Mouse (Mus musculus): ENCODE data around the gene Igfbp7.
A peak's percentile ranks its signal among the peaks of the same experiment; 100 is the strongest.

The Igfbp7 gene

DNA sequence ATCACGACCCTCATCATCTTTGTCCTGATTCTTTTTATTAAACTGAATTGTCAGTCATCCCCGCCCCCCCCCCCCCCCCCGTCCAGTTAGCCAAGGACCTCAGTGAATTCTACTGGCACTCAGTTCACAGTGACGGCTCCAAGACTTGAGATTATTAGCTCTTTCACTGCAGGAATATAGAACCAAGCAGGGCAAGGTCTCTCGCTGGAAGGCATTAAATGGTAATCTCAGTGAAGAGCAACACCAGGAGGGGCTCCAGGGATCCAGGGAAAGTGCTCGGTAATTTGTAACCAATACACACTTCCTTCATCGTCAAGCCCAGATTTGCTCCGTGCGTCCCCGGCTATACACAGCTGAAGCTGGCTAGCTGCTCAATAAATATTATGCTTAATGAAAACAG, 2.9 kb downstream of the Igfbp7 start:
- no peak for DNase-seq

DNA sequence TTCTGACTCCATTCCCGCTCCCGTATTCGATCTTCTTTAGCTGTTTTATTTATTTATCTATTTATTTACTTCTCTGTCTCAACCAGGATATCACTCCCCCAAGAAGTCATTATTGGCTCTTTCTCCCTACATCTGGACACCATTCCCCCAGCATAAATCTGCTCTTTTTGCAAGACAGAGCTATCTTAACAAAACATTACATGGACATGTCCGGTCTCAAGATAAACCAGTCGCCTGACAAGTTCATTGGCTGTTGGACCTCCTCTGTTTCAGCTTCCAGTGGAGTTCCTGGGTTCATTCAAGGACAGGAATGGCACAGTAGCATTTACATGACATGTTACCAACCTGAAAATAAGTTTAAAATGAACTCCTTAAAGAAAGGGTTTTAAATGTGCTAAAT, 4.9 kb downstream of the Igfbp7 start:
- peak; percentile 26 for DNase-seq

DNA sequence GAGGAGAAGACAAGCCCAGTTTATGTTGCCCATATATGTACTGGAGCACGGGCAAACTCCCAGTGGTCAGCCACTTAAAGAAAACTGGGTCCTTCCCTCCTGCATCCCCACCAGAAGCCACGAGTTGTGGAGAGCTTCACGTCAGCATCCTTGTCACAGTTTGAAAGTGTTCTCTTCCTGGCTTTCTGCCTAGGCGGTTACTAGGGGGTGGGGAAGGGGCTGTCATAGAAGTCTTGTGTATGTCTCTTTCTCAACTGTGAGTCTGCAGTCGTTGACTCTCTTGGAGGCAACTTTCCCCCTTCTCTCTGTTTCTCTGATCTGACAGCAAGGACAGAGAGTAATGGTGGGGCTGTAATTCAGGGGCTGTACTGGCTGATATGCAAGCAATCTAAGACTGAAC, 5.7 kb downstream of the Igfbp7 start:
- DNase-seq: peak; percentile 47

DNA sequence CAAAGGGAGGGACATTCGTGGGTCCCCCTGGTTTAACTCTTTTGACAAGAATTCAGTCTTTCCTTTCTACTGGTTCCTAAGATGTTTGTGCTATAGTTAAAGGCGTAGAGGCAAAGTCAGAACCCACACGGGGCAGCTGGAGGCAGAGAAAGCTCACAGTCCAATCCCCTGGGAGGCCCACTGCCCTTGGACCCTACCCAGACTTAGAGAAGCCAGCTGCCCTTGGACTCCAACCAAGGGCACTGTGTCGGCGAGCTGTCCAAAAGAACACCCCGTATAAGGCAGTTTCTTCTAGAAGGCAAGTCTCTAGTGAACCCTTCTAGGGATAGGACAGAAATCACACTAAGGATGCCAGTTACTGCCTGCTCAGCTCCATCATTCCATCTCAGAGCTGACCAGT, 7.0 kb downstream of the Igfbp7 start:
- DNase-seq: peak; percentile 82

DNA sequence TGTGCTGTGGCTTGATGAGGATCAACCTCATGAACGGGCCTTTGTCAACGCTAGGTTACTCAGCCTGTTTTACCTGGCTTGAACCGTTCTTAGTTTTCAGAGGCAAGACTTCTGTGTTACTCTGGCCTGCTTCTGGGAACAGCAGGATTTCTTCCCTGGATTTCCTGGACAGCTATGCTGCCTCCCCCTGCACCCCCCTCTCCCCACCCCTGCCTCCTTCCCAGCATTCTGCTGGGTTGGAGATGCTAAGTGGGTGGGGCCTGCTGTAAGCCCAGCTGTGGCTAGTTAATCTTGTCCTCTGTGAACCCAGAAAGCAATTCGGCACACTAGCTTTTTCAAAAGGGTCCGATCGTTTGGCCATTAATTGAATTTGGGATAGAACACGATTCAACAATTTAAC, 7.7 kb downstream of the Igfbp7 start:
- peak; percentile 84 for DNase-seq

DNA sequence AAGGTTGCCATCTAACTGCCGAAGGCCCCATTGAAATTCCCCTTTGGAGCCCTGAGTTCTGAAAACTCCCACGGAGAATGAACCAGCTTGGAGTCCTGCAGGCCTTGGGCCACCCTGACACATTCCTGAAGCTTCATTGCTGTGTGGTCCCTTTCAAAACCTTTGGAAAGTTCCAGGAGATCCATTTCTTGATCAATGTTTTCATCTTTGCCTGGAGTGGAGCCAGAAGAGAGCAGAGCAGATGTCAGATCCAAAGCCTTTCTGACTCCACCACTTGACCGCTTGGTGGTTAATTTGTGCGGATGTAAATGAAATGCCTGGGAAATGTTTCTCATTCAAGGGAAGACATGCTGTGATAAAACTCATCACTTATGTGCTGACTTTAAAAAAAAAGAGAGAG, 8.8 kb downstream of the Igfbp7 start:
- peak; percentile 41 for DNase-seq

DNA sequence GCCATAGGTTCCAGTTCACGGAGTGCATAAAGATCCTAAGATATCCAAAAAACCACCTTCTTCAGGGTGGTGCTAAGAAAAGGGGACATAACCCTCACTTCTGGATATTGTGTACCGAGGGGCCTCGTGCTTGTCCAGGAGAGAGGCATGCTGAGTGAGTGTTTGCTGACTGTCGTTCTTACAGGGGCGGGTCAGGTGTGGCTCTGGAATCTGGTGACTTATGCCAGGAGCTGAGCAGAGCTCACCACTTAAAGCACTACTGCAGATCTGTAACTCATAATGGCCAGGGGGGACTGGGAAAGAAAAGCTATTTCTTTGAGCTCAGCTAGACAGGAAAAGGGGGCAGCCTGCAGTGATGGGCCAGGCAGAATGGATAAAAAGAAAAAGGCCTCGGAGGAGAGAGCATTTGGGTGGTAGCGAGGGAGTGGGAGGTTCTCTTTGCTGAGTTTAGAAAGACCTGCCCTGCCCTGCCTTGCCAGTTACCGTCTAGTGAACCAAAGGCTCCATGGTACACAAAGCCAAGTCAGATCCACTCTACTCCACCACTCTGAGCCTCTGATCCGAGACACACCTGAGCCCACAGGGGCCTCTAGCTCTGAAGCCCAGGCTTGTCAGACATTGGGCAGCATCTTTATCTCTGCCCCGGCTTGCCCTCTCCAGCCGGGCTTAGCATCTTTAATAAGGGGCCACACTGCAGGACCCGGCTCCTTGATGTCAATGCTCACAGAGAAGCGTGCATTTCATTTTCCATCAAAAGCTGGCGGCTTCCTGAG, 9.4 kb downstream of the Igfbp7 start:
- peak; percentile 47 for DNase-seq

DNA sequence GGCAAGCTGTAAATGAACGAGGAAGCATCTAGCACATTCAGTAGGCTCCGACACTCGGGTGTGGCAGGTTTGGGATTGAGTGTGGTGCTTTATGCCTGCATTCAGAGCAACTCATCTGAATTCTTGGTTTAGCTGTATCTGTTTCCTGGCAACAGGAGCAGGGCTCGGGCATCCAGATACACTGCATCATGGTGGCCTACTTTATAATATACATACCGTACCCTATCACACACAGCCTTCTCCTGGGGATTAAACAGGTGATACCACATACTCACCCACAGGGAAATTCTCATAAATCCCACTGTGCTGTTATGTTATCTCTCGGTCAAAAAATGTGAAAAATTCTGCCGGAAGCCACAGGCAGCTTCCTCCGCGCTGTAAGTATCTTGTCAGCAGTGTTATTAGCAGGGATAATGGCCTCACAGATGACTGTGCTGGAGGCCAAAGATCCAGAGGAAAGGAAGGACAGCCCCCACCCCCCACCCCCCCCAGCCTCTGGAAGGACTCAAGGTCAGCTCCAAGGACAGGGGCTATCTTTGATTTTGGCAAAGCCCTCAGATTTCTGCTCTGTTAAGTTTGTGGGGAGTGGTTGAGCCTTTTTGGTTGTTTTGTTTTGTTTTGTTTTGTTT, 13.7 kb downstream of the Igfbp7 start:
- DNase-seq: peak; percentile 46

DNA sequence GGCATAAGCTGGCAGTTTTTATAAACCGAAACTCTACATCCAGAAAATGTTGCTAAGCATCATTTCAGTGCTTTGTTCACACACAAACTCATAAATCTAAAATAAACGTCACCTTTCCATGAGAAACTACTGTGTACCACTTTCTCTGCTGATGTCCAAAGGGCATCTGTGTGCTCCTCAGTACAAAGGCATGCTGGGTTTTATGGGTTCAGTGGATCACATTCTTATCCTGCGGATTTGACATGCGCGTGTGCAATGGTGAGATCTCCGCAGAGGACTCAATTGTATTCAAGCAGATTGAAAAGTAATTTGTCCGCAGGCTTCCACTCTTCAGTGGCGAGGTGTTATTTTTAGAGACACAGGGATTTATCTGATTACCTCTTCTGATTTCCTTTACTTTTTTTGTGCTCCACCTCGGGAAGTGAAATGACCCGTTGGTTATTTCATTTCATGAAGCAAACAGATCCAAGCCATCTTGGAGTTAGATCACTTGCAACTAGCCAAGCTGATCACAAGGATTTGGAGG, 14.7 kb downstream of the Igfbp7 start:
- DNase-seq: no peak

DNA sequence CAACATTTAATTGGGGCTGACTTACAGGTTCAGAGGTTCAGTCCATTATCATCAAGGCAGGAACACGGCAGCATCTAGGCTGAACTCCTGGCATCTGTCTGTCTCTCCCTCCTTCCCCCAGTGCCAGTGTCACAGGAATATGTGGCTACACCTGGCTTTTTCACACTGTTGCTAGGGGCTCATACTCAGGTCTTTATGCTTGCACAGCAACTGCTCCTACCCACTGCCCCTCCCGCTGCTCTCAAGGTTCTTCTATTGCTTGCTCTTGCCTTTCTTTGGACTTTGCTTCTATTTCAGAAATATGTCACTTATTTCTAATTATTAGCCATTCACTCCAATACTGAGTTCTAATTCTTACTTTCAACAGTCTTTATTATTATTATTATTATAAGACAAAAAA, 17.6 kb downstream of the Igfbp7 start:
- peak; percentile 43 for DNase-seq

DNA sequence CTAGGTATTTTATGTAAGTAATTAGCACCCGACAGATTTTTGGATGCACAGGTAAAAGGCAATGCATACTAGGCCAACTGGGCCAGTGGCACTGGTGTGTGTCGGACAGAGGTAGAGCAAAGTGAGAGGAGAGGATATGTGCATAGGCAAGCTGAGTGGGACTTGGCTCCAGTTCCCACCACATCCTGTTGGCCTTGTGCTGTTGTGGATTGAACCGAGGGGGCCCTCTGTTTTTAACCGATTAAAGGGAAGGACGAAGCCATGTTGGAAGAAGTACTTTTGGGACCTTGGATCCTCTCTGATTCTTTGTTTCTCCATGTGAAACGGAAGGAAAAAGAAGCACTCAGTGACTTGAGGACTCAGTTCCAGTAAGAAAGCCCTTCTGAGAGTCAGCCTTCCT, 19.5 kb downstream of the Igfbp7 start:
- DNase-seq: peak; percentile 62

DNA sequence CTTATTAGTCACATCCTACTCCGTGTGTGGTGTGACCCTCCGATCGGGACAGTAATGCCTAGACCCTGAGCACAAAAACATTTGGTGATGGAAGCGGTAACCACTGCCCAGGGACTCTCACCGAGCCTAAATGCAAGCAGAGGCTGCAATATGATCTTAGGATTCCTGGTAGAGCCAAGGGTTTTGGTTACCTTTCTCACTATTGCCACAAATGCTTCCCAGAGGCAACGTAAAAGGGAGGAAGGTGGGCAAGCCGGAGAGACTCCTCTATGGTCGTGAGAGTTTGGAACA, 20.5 kb downstream of the Igfbp7 start:
- DNase-seq: peak; percentile 43

DNA sequence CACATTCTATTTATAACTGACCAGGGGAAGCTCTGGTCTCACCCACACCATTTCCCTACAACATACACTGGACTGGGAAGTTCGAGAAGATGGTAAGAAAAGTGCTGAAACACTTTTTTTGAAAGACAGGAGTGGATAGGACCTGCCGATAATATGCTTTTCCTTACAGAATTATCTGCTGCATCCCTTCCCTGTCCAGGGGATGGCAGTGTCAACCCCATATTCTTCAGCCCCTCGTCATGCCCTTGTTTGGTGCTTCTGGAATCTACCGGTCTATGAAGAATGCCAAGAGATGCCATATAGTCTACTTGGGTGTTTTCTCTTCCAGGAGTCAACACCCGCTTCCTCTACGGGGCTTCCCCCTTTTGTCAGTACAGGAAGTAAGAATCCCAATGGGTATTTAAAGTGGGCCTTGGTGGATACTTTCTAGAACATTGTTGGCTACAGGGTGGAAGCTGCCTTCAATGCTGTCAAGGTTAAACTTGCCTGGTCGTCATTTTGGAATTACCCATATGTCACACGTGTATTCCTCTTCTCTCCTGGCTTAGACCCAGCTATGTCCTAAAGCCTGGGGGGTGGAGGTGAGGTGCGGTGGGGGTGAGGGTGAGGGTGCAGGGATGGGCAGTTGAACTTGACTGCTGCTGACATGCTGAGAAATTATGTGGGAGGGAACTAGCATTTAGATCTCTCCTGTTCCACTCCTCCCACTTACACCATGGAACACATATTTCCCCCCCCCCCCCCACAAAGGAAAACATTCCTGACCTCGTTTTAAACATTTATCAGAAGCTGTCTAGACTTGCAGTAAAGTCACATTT, 21.0 kb downstream of the Igfbp7 start:
- DNase-seq: peak; percentile 41

DNA sequence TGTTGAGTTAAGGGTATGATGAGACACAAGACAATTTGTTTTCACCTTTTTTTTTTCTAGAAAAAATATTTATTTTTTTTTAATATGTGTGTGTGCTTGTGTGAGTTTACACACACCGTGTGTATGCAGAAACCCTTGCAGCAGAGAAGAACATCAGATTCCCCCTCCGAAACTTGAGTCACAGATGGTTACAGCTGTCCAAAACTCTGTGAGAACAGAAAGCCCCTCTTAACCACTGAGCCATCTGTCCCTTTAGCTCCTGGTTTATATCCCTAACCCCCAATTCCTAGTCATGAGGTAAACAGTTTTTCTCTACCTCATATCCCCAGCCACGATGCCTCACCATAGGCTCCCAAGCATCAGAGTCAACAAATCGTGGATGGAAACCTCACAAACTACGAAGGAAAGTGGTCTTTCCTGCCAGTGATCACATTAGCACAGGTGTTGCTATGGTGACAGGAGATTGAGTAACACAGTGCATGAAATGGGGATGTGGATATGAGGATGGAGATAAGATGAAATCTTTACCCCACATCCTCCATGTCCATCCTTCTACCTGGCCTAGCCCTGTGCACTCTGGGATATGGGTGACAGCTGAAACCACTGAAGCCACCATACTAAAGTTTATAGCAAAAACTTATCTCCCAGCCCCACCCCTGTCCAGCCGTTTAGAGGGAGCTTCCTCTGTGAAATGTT, 21.8 kb downstream of the Igfbp7 start:
- peak; percentile 15 for DNase-seq

DNA sequence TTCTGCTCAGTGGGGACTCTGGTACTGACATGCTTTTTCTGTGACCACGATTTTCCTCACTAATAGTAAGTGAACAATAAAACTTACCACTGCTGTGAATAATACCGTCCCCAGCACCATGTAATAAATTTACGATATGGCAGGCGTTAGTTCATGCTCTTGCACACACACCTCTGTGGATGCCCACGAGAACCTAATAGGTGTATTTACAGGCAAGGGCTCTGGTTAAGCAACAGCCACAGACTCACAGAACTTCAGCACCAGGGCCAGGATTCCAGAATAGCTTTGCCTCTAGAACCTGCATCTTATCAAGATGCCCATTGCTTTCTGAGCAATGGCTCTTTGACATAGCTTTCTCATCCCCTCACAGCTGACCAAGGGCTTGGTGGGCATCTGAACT, 22.6 kb downstream of the Igfbp7 start:
- DNase-seq: peak; percentile 16

DNA sequence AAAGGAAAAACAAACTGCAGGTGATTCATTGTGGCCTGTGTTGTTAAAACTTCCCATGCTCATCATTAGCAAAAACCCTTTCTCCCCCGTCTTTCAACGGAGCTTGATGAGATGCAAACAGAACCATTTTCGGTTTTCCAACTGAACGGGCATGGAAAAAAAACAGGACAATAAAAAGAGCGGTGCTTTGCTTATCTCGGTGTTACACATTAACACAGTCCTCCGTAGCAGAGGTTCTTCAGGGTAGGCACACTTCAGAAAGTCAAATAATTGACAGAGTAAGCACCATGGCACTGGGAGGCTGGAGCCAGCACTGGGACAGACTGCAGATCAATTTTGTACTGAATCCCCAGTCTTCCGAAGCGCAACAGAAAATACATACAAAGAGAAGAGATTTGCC, 23.1 kb downstream of the Igfbp7 start:
- DNase-seq: peak; percentile 54

DNA sequence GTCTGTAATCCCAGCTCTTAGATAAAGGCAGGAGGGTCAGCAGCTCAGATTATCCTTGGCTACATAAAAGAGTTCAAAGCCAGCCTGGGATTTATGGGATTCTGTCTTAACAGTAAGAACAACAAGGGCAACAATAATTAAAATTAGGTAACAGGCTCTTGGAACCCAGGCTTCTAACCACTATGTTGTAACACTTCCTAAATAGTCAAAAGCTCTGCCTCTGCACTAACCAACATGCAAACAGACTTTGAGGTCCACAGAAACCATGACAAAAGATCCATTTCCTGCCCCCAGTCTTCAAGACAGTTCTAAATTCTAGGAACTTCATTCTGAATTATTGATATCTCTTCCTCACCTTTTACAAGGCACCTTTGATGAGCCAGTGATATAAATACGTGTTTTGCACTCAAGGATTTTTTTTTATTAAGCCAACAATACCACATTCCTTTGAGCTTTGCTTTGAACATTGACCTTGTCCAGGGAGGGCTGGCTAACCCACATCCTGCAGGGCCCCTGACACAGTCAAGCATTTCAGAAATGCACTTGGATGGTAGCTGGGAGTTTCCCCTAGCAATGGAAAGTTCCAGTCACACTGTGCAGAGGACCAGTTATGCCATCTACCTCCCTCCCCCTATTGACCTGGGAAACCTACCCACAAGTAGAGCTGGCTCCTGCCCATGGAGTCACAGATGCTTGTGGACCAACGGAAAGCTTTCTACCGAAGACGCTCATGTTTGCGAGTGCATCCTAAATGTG, 23.9 kb downstream of the Igfbp7 start:
- DNase-seq: peak; percentile 73

DNA sequence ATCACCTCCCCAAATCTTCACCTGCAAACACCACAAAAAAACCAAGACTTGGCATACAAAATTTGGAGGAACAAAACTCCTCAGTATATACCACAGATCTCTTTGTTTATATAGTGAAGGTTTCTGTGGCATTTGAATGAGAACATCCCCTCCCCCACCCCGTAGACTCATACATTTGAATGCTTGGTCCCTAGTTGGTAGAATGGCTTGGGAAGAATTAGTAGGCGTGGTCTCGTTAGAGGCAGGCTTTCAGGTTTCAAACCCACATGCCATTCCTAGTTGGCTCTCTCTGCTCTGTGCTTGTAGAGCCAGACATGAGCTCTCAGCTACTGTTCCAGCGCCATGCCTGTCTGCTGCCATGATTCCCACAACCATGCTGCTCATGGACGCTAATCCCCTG, 26.2 kb downstream of the Igfbp7 start:
- no peak for DNase-seq

DNA sequence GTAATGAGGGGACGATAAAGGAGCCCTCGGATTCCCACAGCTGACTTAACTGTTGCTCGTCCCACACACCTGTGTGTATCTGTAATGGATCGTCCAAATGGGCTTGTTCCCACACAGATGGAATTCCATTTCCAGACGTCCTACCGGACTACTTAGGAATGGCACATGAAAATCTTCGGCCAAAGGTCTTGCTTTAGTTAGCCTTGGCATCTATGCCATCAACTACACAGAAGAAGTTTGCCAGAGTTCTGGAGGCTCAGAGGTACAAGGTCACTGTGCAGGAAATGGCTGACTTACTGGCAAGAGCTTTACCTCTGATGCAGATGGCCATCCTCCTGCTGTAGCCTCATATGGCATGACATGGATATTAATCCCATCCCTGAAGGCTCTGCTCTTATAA, 26.6 kb downstream of the Igfbp7 start:
- no peak for DNase-seq

DNA sequence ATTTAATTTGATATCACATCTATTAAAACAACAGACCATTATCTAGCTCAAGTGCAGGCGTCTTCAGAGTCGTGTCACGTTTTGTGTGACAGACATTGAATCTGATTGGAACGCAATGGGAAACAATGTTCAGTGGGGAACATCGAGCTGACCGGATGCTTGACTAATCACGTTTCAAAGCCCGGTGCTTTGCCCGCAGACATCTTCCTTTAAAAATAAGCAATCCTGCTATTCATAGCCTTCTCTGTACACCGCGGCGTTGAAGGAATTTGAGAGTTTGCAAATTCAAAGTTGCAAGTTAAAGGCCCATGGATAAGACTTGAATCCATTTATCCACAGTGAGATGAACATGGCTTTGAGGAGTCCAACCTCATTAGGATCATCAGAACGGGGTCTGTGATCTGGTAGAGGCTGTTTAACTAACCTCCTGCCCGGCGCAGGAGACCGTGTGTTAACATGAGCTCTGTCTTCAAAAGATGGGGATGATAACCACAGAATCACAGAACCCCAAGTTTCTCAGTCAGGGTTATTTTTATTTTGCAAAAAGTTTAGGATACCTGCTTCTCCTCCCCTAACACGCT, 27.4 kb downstream of the Igfbp7 start:
- no peak for DNase-seq

DNA sequence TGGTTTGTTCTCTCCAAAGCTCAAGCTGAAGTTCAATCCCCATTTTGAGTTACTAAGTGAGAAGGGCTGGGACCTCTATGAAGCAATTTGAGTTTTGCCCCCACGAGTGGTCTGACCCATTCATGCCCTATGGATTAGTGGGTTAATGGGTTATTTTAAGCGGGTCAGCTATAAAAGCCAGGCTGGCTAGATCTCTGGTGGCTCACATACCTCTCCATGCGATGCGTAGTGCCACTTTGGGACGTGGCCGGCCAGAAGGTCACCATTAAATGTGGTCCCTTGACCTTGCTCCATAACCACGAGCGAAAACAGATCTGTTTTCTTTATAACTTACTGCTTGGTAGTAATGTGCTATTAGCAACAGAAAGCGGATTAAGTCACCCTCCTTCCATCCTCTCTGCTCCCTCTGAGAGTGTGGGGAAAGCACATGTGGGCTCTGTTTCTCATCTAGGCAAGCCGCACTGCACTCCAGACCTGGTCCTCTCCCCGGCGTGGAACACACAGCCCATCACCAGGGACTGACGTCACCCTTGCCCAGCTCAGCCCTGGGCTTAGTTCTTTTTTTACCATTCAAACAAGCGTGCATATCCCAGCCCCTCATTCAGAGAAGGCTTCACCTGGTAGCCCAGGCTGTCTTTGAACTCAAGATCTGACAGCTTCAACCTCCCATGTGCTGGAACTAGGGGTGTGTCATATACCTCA, 28.3 kb downstream of the Igfbp7 start:
- DNase-seq: peak; percentile 19

All from kidney, postnatal 10 days (tissue).